Mouse (Mus musculus): ENCODE measurements at regions not wholly inside any gene's neighbourhood (a gene's known extent, or its start where the extent isn't known, plus 50 kb on each side); places are given as distances from the start of the nearest gene placed in this dataset.

GRCm38 (mm10) chr10:99620489-99620888 lies 139.0 kb downstream of the Csl start:
- H3K36me3 ChIP-seq = no peaks in the 10 kb centered on the region
- no peaks in the 10 kb centered on the region for H3K27me3 ChIP-seq
- DNase-seq (no peak), ATAC-seq (ENCODE audit: low read depth) (no peak)
- no peak overlapping the region for H3K4me3 ChIP-seq (replicated peaks)
- no peaks in the 10 kb centered on the region for H3K4me1 ChIP-seq (replicated peaks)
- no peak overlapping the region for H3K4me2 ChIP-seq
- WGBS (ENCODE audit: insufficient replicate concordance) = 66% methylated on average over 7 of the region's 7 CpGs
- H3K27ac ChIP-seq = no peak overlapping the region
- no peak overlapping the region for H3K9ac ChIP-seq
- no peaks in the 10 kb centered on the region for H3K9me3 ChIP-seq (replicated peaks)

GRCm38 (mm10) chr10:99627355-99627754 lies 132.1 kb downstream of the Csl start:
- ATAC-seq (ENCODE audit: low read depth) (no peak), DNase-seq (no peak)
- Histone ChIP-seq H3K27ac (no peak overlapping the region), H3K9ac (no peak overlapping the region), H3K4me3 (replicated peaks) (no peak overlapping the region), H3K4me1 (replicated peaks) (no peaks in the 10 kb centered on the region), H3K9me3 (replicated peaks) (no peaks in the 10 kb centered on the region), H3K4me2 (no peak overlapping the region), H3K27me3 (no peaks in the 10 kb centered on the region), H3K36me3 (no peaks in the 10 kb centered on the region)
- WGBS (ENCODE audit: insufficient replicate concordance) = 51% methylated on average over 6 of the region's 6 CpGs

GRCm38 (mm10) chr10:99632250-99632985 lies 127.0 kb downstream of the Csl start:
- H3K4me2 ChIP-seq = no peak overlapping the region
- no peaks in the 10 kb centered on the region for H3K27me3 ChIP-seq
- no peak overlapping the region for H3K9ac ChIP-seq
- ATAC-seq (ENCODE audit: low read depth) (no peak), DNase-seq (no peak)
- H3K36me3 ChIP-seq = no peaks in the 10 kb centered on the region
- H3K9me3 ChIP-seq (replicated peaks) = no peaks in the 10 kb centered on the region
- no peak overlapping the region for H3K27ac ChIP-seq
- WGBS (ENCODE audit: insufficient replicate concordance) = 57% methylated on average over 6 of the region's 6 CpGs
- H3K4me3 ChIP-seq (replicated peaks) = no peak overlapping the region
- H3K4me1 ChIP-seq (replicated peaks) = no peaks in the 10 kb centered on the region

- ATAC-seq (ENCODE audit: low read depth) (no peak), DNase-seq (no peak)
- H3K36me3 ChIP-seq = no peaks in the 10 kb centered on the region
- no peak overlapping the region for H3K9ac ChIP-seq
- H3K4me2 ChIP-seq = no peak overlapping the region
- 64% methylated on average over 4 of the region's 4 CpGs for WGBS (ENCODE audit: insufficient replicate concordance)
- H3K4me3 ChIP-seq (replicated peaks) = no peak overlapping the region
- no peaks in the 10 kb centered on the region for H3K9me3 ChIP-seq (replicated peaks)
- no peaks in the 10 kb centered on the region for H3K4me1 ChIP-seq (replicated peaks)
- H3K27ac ChIP-seq = no peak overlapping the region
- no peaks in the 10 kb centered on the region for H3K27me3 ChIP-seq
Measured at GRCm38 (mm10) chr10:99635796-99636195, 123.7 kb downstream of the Csl start.

- 74% methylated on average over 7 of the region's 7 CpGs for WGBS (ENCODE audit: insufficient replicate concordance)
- H3K4me2 ChIP-seq = no peak overlapping the region
- DNase-seq (no peak), ATAC-seq (ENCODE audit: low read depth) (no peak)
- no peaks in the 10 kb centered on the region for H3K4me1 ChIP-seq (replicated peaks)
- H3K4me3 ChIP-seq (replicated peaks) = no peak overlapping the region
- no peaks in the 10 kb centered on the region for H3K27me3 ChIP-seq
- no peaks in the 10 kb centered on the region for H3K9me3 ChIP-seq (replicated peaks)
- H3K9ac ChIP-seq = no peak overlapping the region
- H3K27ac ChIP-seq = no peak overlapping the region
- no peaks in the 10 kb centered on the region for H3K36me3 ChIP-seq
Measured at GRCm38 (mm10) chr10:99639022-99639421, 120.4 kb downstream of the Csl start.

- WGBS (ENCODE audit: insufficient replicate concordance) = 53% methylated on average over 5 of the region's 5 CpGs
- no peak for DNase-seq
Measured at GRCm38 (mm10) chr10:99639469-99639868, 120.0 kb downstream of the Csl start.

GRCm38 (mm10) chr10:99641784-99642183 lies 117.7 kb downstream of the Csl start:
- H3K27ac ChIP-seq = no peak overlapping the region
- WGBS (ENCODE audit: insufficient replicate concordance) = 14% methylated on average over 11 of the region's 11 CpGs
- H3K9ac ChIP-seq = no peak overlapping the region
- no peaks in the 10 kb centered on the region for H3K27me3 ChIP-seq
- DNase-seq (no peak), ATAC-seq (ENCODE audit: low read depth) (no peak)
- H3K4me3 ChIP-seq (replicated peaks) = no peak overlapping the region
- no peaks in the 10 kb centered on the region for H3K9me3 ChIP-seq (replicated peaks)
- H3K4me1 ChIP-seq (replicated peaks) = no peaks in the 10 kb centered on the region
- H3K36me3 ChIP-seq = no peaks in the 10 kb centered on the region
- no peak overlapping the region for H3K4me2 ChIP-seq

More at GRCm38 (mm10) chr10:99639469-99639868, 120.0 kb downstream of the Csl start:
- no peaks in the 10 kb centered on the region for H3K27me3 ChIP-seq
- no peaks in the 10 kb centered on the region for H3K36me3 ChIP-seq
- no peak overlapping the region for H3K27ac ChIP-seq
- no peak overlapping the region for H3K9ac ChIP-seq
- ATAC-seq (ENCODE audit: low read depth) = no peak
- no peaks in the 10 kb centered on the region for H3K9me3 ChIP-seq (replicated peaks)
- no peak overlapping the region for H3K4me2 ChIP-seq
- H3K4me3 ChIP-seq (replicated peaks) = no peak overlapping the region
- H3K4me1 ChIP-seq (replicated peaks) = no peaks in the 10 kb centered on the region

- no peaks in the 10 kb centered on the region for H3K36me3 ChIP-seq
- H3K4me2 ChIP-seq = no peak overlapping the region
- H3K4me1 ChIP-seq (replicated peaks) = no peaks in the 10 kb centered on the region
- no peak for DNase-seq
- H3K9ac ChIP-seq = no peak overlapping the region
- ATAC-seq (ENCODE audit: low read depth) = no peak
- no peaks in the 10 kb centered on the region for H3K9me3 ChIP-seq (replicated peaks)
- H3K27me3 ChIP-seq = no peaks in the 10 kb centered on the region
- no peak overlapping the region for H3K4me3 ChIP-seq (replicated peaks)
- WGBS (ENCODE audit: insufficient replicate concordance) = 41% methylated on average over 4 of the region's 4 CpGs
- no peak overlapping the region for H3K27ac ChIP-seq
Measured at GRCm38 (mm10) chr10:99642201-99642827, 117.1 kb downstream of the Csl start.

GRCm38 (mm10) chr10:99644981-99645380 lies 114.5 kb downstream of the Csl start:
- no peak overlapping the region for H3K9ac ChIP-seq
- H3K4me1 ChIP-seq (replicated peaks) = no peaks in the 10 kb centered on the region
- 28% methylated on average over 2 of the region's 2 CpGs for whole genome bisulfite sequencing (ENCODE audit: insufficient replicate concordance)
- H3K4me3 ChIP-seq (replicated peaks) = no peak overlapping the region
- H3K27me3 ChIP-seq = no peaks in the 10 kb centered on the region
- no peak overlapping the region for H3K4me2 ChIP-seq
- DNase-seq (no peak), ATAC-seq (ENCODE audit: low read depth) (no peak)
- no peaks in the 10 kb centered on the region for H3K36me3 ChIP-seq
- H3K9me3 ChIP-seq (replicated peaks) = no peaks in the 10 kb centered on the region
- no peak overlapping the region for H3K27ac ChIP-seq

- Histone ChIP-seq H3K36me3 (no peaks in the 10 kb centered on the region), H3K4me1 (replicated peaks) (no peaks in the 10 kb centered on the region), H3K27ac (no peak overlapping the region), H3K4me3 (replicated peaks) (no peak overlapping the region), H3K4me2 (no peak overlapping the region), H3K9me3 (replicated peaks) (no peaks in the 10 kb centered on the region), H3K27me3 (no peaks in the 10 kb centered on the region), H3K9ac (no peak overlapping the region)
- DNase-seq (no peak), ATAC-seq (ENCODE audit: low read depth) (no peak)
- 66% methylated on average over 1 of the region's 1 CpGs for WGBS (ENCODE audit: insufficient replicate concordance)
Measured at GRCm38 (mm10) chr10:99652011-99652410, 107.4 kb downstream of the Csl start.

GRCm38 (mm10) chr10:99654284-99654683 lies 105.2 kb downstream of the Csl start:
- H3K27ac ChIP-seq = no peak overlapping the region
- DNase-seq = no peak
- no peaks in the 10 kb centered on the region for H3K27me3 ChIP-seq
- H3K4me1 ChIP-seq (replicated peaks) = no peaks in the 10 kb centered on the region
- no peaks in the 10 kb centered on the region for H3K9me3 ChIP-seq (replicated peaks)
- no peak overlapping the region for H3K4me2 ChIP-seq
- no peak overlapping the region for H3K4me3 ChIP-seq (replicated peaks)
- no peaks in the 10 kb centered on the region for H3K36me3 ChIP-seq
- ATAC-seq (ENCODE audit: low read depth) = no peak
- H3K9ac ChIP-seq = no peak overlapping the region
- WGBS (ENCODE audit: insufficient replicate concordance) = 64% methylated on average over 4 of the region's 4 CpGs

GRCm38 (mm10) chr10:99676557-99677098 lies 82.8 kb downstream of the Csl start:
- H3K36me3 ChIP-seq = no peaks in the 10 kb centered on the region
- ATAC-seq (ENCODE audit: low read depth) (no peak), DNase-seq (no peak)
- no peak overlapping the region for H3K9ac ChIP-seq
- no peaks in the 10 kb centered on the region for H3K27me3 ChIP-seq
- 39% methylated on average over 3 of the region's 3 CpGs for WGBS (ENCODE audit: insufficient replicate concordance)
- H3K4me1 ChIP-seq (replicated peaks) = 0 out of 2 replicates have a peak, but pooled peaks cover 2% of the 10 kb centered on the region
- no peaks in the 10 kb centered on the region for H3K9me3 ChIP-seq (replicated peaks)
- H3K27ac ChIP-seq = no peak overlapping the region
- H3K4me3 ChIP-seq (replicated peaks) = no peak overlapping the region
- no peak overlapping the region for H3K4me2 ChIP-seq

Measured in liver, embryonic 13.5 days (tissue).